Mouse (Mus musculus) cortical plate, adult 2 months (tissue): Measurements from ENCODE around the gene Hadh.

Source experiments
- CTCF ChIP-seq: fragments of 200-500 bp; IDR thresholded peaks from 2 replicates; pipeline ENCODE4 v1.5.1; 2011; ENCODE audit warnings: mild to moderate bottlenecking, control low read depth, low read length; ENCODE audit not compliant: insufficient read depth; ENCODE audit errors: extremely low read depth
- POLR2A ChIP-seq: fragments of 200-500 bp; IDR thresholded peaks from 2 replicates; pipeline ENCODE4 v1.6.1; 2011; ENCODE audit warnings: mild to moderate bottlenecking, low read length, control low read depth; ENCODE audit not compliant: insufficient read depth; ENCODE audit errors: extremely low read depth

- no peak for TF ChIP-seq POLR2A
- TF ChIP-seq CTCF = no peak
Measured at GRCm38 (mm10) chr3:131315957-131316510, 44.1 kb upstream of the Hadh start.
